Mouse (Mus musculus) heart, embryonic 16.5 days (tissue): Measurements from ENCODE around the gene H2-D1. TPM values are rescaled to one million over a fixed set of nuclear protein-coding genes. Genes with fewer than 3 reads are reported as not detected.
A peak's percentile ranks its signal among the peaks of the same experiment; 100 is the strongest.

ENCODE experiments used
- ATAC-seq: fragments of 200-750 bp; cut with Nextera tagmentation; replicated peaks from 2 replicates; pipeline ENCODE4 v1.8.0; 2017; ENCODE audit warnings: moderate number of reproducible peaks; ENCODE audit not compliant: insufficient read depth, low FRiP score; ENCODE audit errors: extremely low read depth
- H3K27ac ChIP-seq: fragments of 300-500 bp; sonication (generic); 2 replicates; pipeline ENCODE4 v1.5.1; 2014; ENCODE audit warnings: mild to moderate bottlenecking, low read length, control low read depth, moderate library complexity
- H3K27me3 ChIP-seq: fragments of 300-500 bp; sonication (generic); 2 replicates; pipeline ENCODE4 v1.6.1; 2014; ENCODE audit warnings: low read length, mixed read lengths; ENCODE audit not compliant: control insufficient read depth, insufficient read depth
- H3K36me3 ChIP-seq: fragments of 300-500 bp; sonication (generic); 2 replicates; pipeline ENCODE4 v1.6.1; 2014; ENCODE audit not compliant: control insufficient read depth, insufficient read depth
- H3K4me1 ChIP-seq: fragments of 300-500 bp; sonication (generic); 2 replicates; pipeline ENCODE4 v1.6.1; 2014; ENCODE audit warnings: low read length, mixed read lengths; ENCODE audit not compliant: control insufficient read depth, insufficient read depth
- H3K4me2 ChIP-seq: fragments of 300-500 bp; sonication (generic); 2 replicates; pipeline ENCODE4 v1.6.1; 2014; ENCODE audit warnings: low read depth, mild to moderate bottlenecking, control low read depth, low read length
- H3K4me3 ChIP-seq: fragments of 300-500 bp; sonication (generic); 2 replicates; pipeline ENCODE4 v1.5.1; 2014; ENCODE audit warnings: mild to moderate bottlenecking, control low read depth, low read length
- H3K9ac ChIP-seq: fragments of 300-500 bp; sonication (generic); 2 replicates; pipeline ENCODE4 v1.6.1; 2014; ENCODE audit warnings: low read length, control low read depth
- H3K9me3 ChIP-seq: fragments of 300-500 bp; sonication (generic); replicated peaks from 2 replicates; pipeline ENCODE4 v1.6.1; 2016; ENCODE audit warnings: low read length; ENCODE audit not compliant: control insufficient read depth
- WGBS: fragments of 180-500 bp; shearing (Covaris S2); extraction: QIAGEN DNeasy Blood & Tissue Kit; methylation state at CpG from one replicate; pipeline ENCODE4 v1.1.7; 2014; 5-methylcytosine and 5-hydroxymethylcytosine counted together
- polyA plus RNA-seq: library from polyadenylated mRNA; unstranded; fragments of >200 nt; fragmentation: Nextera tagmentation; extraction: Ambion mirVana; gene quantifications from 2 replicates; pipeline ENCODE4 v1.2.1, GENCODE M21; 2015

Gene H2-D1
- polyA plus RNA-seq, 1 experiment from 2014 or later = 110 TPM

- H3K27ac ChIP-seq = no peak overlapping the region
- H3K36me3 ChIP-seq = peaks cover 6% of the 10 kb centered on the region
- H3K9me3 ChIP-seq = no peaks in the 10 kb centered on the region
- H3K4me3 ChIP-seq = peak overlapping the region; percentile 41; the same call in 1 of the 2 replicates
- H3K4me2 ChIP-seq = peak overlapping the region; percentile 62
- no peak for ATAC-seq
- WGBS = 58% methylated on average over 13 of the region's 14 CpGs
- H3K4me1 ChIP-seq = peaks cover 7% of the 10 kb centered on the region
- no peak overlapping the region for H3K9ac ChIP-seq
- H3K27me3 ChIP-seq = peaks cover 8% of the 10 kb centered on the region
Observed at GRCm38 (mm10) chr17:35258492-35259478, 3.7 kb upstream of the H2-D1 start.

DNA sequence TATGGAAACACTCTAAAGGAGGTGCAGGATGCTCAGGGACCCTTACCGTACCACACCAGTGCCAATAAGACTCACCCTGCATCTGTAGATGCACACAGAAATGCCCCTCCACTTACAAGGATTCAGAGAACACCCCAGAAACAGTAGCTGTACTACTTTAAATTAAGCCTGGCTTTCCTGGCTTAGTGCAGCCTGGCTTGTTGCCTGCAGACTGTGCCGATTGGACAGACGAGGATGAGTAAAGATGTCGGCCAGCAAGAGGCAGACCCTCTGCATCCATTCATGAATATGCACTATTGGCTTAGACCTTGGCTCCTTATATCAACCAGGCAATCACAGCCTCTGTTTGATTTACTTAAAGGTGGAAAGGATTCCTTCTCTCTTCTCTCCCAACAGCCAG is 2.9 kb upstream of the H2-D1 start:
- no peak for ATAC-seq
- H3K27ac ChIP-seq = no peak overlapping the region
- peaks cover 7% of the 10 kb centered on the region for H3K4me1 ChIP-seq
- H3K4me2 ChIP-seq = no peak overlapping the region
- 68% methylated on average over 4 of the region's 4 CpGs for WGBS
- peaks cover 12% of the 10 kb centered on the region for H3K27me3 ChIP-seq
- no peak overlapping the region for H3K9ac ChIP-seq
- no peaks in the 10 kb centered on the region for H3K9me3 ChIP-seq
- no peaks in the 10 kb centered on the region for H3K36me3 ChIP-seq
- H3K4me3 ChIP-seq = no peak overlapping the region

- Histone ChIP-seq H3K27me3 (peaks cover 15% of the 10 kb centered on the region), H3K9me3 (no peaks in the 10 kb centered on the region), H3K4me2 (no peak overlapping the region), H3K4me1 (peaks cover 7% of the 10 kb centered on the region), H3K4me3 (no peak overlapping the region), H3K9ac (no peak overlapping the region), H3K36me3 (no peaks in the 10 kb centered on the region), H3K27ac (no peak overlapping the region)
- WGBS = 70% methylated on average over 13 of the region's 13 CpGs
- ATAC-seq = no peak
Observed at GRCm38 (mm10) chr17:35261651-35262050, 879 bp upstream of the H2-D1 start.

GRCm38 (mm10) chr17:35263523-35263883 is 973 bp downstream of the H2-D1 start:
- Histone ChIP-seq H3K9me3 (no peaks in the 10 kb centered on the region), H3K36me3 (no peaks in the 10 kb centered on the region), H3K27me3 (peaks cover 15% of the 10 kb centered on the region), H3K4me3 (peak overlapping the region; percentile 84), H3K4me1 (peaks cover 4% of the 10 kb centered on the region; the same call in 1 of the 2 replicates), H3K9ac (peak overlapping the region; percentile 77), H3K4me2 (peak overlapping the region; percentile 100), H3K27ac (no peak overlapping the region)
- WGBS = 2% methylated on average over 31 of the region's 31 CpGs
- ATAC-seq = 0 out of 2 replicates have a peak, but pooled peaks have one; percentile 9

DNA sequence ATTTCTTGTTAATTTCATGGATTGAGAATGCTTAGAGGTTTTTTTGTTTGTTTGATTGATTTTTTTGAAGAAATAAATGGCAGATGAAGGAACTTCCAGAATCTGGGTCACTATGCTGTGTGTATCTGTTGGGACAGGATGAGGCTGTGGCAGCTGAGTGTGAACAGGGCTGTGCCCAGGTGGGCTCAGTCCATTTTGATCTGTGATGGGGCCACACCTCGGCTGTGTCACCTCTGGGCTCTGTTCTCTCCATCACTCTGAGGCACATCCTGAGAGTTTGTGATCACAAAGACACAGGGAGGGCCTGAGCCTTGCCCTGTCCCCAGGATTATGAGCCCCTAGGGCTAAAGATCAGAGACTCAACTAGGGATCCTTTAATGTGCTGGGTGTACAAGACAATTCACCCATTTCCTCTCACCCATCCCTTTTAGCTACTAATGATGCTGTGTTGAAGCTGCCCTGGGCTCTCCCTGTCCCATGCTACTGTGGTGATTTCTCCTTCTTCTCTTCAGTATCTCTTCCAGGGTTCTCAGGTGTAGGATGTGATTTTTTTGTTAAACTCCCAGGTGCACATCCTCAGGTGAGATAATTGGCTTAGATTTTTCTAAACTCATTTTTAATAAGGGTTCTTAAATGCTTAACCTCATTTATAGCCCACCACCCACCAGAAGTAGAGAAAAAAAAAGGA is 5.0 kb downstream of the H2-D1 start:
- Histone ChIP-seq H3K9ac (no peak overlapping the region), H3K9me3 (no peaks in the 10 kb centered on the region), H3K4me1 (peaks cover 2% of the 10 kb centered on the region; the same call in 1 of the 2 replicates), H3K4me3 (no peak overlapping the region), H3K27ac (no peak overlapping the region), H3K4me2 (no peak overlapping the region), H3K36me3 (no peaks in the 10 kb centered on the region), H3K27me3 (peaks cover 8% of the 10 kb centered on the region; the same call in 1 of the 2 replicates)
- WGBS = 62% methylated on average over 1 of the region's 1 CpGs
- no peak for ATAC-seq

- Histone ChIP-seq H3K36me3 (no peaks in the 10 kb centered on the region), H3K27me3 (peaks cover 2% of the 10 kb centered on the region; the same call in 1 of the 2 replicates), H3K4me2 (no peak overlapping the region), H3K9ac (no peak overlapping the region), H3K4me3 (no peak overlapping the region), H3K9me3 (peaks cover 2% of the 10 kb centered on the region; the same call in 1 of the 2 replicates), H3K4me1 (no peaks in the 10 kb centered on the region), H3K27ac (no peak overlapping the region)
- peak; percentile 41; the same call in 1 of the 2 replicates for ATAC-seq
- 27% methylated on average over 3 of the region's 3 CpGs for WGBS
Observed at GRCm38 (mm10) chr17:35269653-35270347, 7.3 kb downstream of the H2-D1 start.

- Histone ChIP-seq H3K4me1 (no peaks in the 10 kb centered on the region), H3K4me2 (no peak overlapping the region), H3K9ac (no peak overlapping the region), H3K36me3 (no peaks in the 10 kb centered on the region), H3K9me3 (peaks cover 2% of the 10 kb centered on the region; the same call in 1 of the 2 replicates), H3K27me3 (peaks cover 13% of the 10 kb centered on the region), H3K27ac (no peak overlapping the region), H3K4me3 (no peak overlapping the region)
- 61% methylated on average over 3 of the region's 3 CpGs for WGBS
- ATAC-seq = no peak
Observed at GRCm38 (mm10) chr17:35272249-35272648, 9.7 kb downstream of the H2-D1 start.

GRCm38 (mm10) chr17:35274770-35275169 is 12.2 kb downstream of the H2-D1 start:
- Histone ChIP-seq H3K4me1 (no peaks in the 10 kb centered on the region), H3K27me3 (peaks cover 16% of the 10 kb centered on the region), H3K9me3 (peaks cover 2% of the 10 kb centered on the region; the same call in 1 of the 2 replicates), H3K9ac (no peak overlapping the region), H3K4me3 (no peak overlapping the region), H3K36me3 (no peaks in the 10 kb centered on the region), H3K27ac (no peak overlapping the region), H3K4me2 (no peak overlapping the region)
- peak; percentile 28; the same call in 1 of the 2 replicates for ATAC-seq
- WGBS = 3% methylated on average over 11 of the region's 11 CpGs
